Mouse (Mus musculus): ENCODE results near the gene Gm49388. TPM values are rescaled to one million over a fixed set of nuclear protein-coding genes. Genes with fewer than 3 reads are reported as not detected.

Gene Gm49388
- polyA plus RNA-seq, 1 experiment from 2014 or later, result not detected

DNA sequence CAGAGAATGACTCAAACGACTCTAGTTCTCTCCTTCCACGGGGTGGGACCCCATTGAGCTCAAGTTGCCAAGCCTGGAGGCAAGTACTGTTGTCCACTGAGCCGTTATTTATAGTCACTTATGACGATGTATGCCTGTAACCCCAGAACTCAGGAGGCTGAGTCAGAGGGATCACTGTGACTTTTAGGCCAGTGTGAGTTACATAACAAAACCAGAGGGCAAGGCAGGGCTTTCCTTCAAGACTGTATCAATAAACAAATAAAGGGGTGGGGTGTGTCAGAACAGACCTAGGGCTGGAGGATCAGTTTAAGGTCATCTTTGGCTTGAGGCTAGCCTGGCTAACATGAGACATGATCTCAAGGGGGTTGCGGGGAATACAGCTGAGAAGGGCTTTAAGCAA lies 65.5 kb downstream of the Gm49388 start:
- Histone ChIP-seq H3K9me3 (ENCODE audit: control insufficient read depth, low read length) (no peaks in the 10 kb centered on the region), H3K4me3 (ENCODE audit: low read depth, low read length) (no peak overlapping the region), H3K27ac (ENCODE audit: low read depth, low read length) (no peak overlapping the region), H3K4me2 (ENCODE audit: low read depth, low read length, severe bottlenecking) (no peak overlapping the region), H3K9ac (ENCODE audit: low read length) (no peak overlapping the region), H3K4me1 (replicated peaks; ENCODE audit: control insufficient read depth, insufficient read depth, low read length) (no peaks in the 10 kb centered on the region), H3K36me3 (ENCODE audit: control insufficient read depth, insufficient read depth, low read length) (no peaks in the 10 kb centered on the region), H3K27me3 (ENCODE audit: control insufficient read depth, insufficient read depth, low read length) (no peaks in the 10 kb centered on the region)
- no peak for DNase-seq (ENCODE audit: low spot score)
- no peak for ATAC-seq (replicated peaks; ENCODE audit: low FRiP score)
- 79% methylated on average over 5 of the region's 5 CpGs for WGBS

Other genes with a start within 250 kb of the Gm49388 start
- gene Tmem265, start 224.2 kb upstream of the Gm49388 start, polyA plus RNA-seq (2014; fragmentation: Nextera tagmentation; extraction: Ambion mirVana), result 10.2 and 13.0 TPM in 2 replicates
- gene Phkg2, start 212.3 kb upstream of the Gm49388 start, polyA plus RNA-seq (2014; fragmentation: Nextera tagmentation; extraction: Ambion mirVana), result 57.9 and 60.5 TPM in 2 replicates
- 13.5 and 17.7 TPM in 2 replicates for gene Ccdc189, start 197.0 kb upstream of the Gm49388 start, polyA plus RNA-seq (2014; fragmentation: Nextera tagmentation; extraction: Ambion mirVana)
- gene Rnf40, start 196.8 kb upstream of the Gm49388 start, polyA plus RNA-seq (2014; fragmentation: Nextera tagmentation; extraction: Ambion mirVana), result 59.1 and 66.3 TPM in 2 replicates
- 33.4 and 36.6 TPM in 2 replicates for gene Zfp629, start 169.8 kb upstream of the Gm49388 start, polyA plus RNA-seq (2014; fragmentation: Nextera tagmentation; extraction: Ambion mirVana)
- gene Bcl7c, start 76.7 kb upstream of the Gm49388 start, polyA plus RNA-seq (2014; fragmentation: Nextera tagmentation; extraction: Ambion mirVana), result 59.5 and 65.8 TPM in 2 replicates
- gene Ctf1, start 72.9 kb upstream of the Gm49388 start, polyA plus RNA-seq (2014; fragmentation: Nextera tagmentation; extraction: Ambion mirVana), result 7.2 and 9.5 TPM in 2 replicates
- 0.63 TPM in 1 of 2 replicates, not detected in the other for gene Ctf2, start 53.4 kb upstream of the Gm49388 start, polyA plus RNA-seq (2014; fragmentation: Nextera tagmentation; extraction: Ambion mirVana)
- 7.9 and 9.7 TPM in 2 replicates for gene Fbxl19, start 41.1 kb upstream of the Gm49388 start, polyA plus RNA-seq (2014; fragmentation: Nextera tagmentation; extraction: Ambion mirVana)
- gene Orai3, start 15.8 kb upstream of the Gm49388 start, polyA plus RNA-seq (2014; fragmentation: Nextera tagmentation; extraction: Ambion mirVana), result 6.6 and 7.1 TPM in 2 replicates
- gene Setd1a, start 8.9 kb upstream of the Gm49388 start, polyA plus RNA-seq (2014; fragmentation: Nextera tagmentation; extraction: Ambion mirVana), result 28.8 and 30.7 TPM in 2 replicates
- 6.5 and 7.9 TPM in 2 replicates for gene Hsd3b7, start 15.0 kb downstream of the Gm49388 start, polyA plus RNA-seq (2014; fragmentation: Nextera tagmentation; extraction: Ambion mirVana)
- gene Stx4a, start 38.7 kb downstream of the Gm49388 start, polyA plus RNA-seq (2014; fragmentation: Nextera tagmentation; extraction: Ambion mirVana), result 10.1 and 13.2 TPM in 2 replicates
- gene Stx1b, start 38.9 kb downstream of the Gm49388 start, polyA plus RNA-seq (2014; fragmentation: Nextera tagmentation; extraction: Ambion mirVana), result 11.1 and 13.0 TPM in 2 replicates
- 26.2 and 26.8 TPM in 2 replicates for gene Zfp646, start 90.6 kb downstream of the Gm49388 start, polyA plus RNA-seq (2014; fragmentation: Nextera tagmentation; extraction: Ambion mirVana)
- 32.6 and 32.9 TPM in 2 replicates for gene Zfp668, start 91.2 kb downstream of the Gm49388 start, polyA plus RNA-seq (2014; fragmentation: Nextera tagmentation; extraction: Ambion mirVana)
- gene Prss53, start 105.4 kb downstream of the Gm49388 start, polyA plus RNA-seq (2014; fragmentation: Nextera tagmentation; extraction: Ambion mirVana), result 0.56 and 0.91 TPM in 2 replicates
- gene Gm21974, start 109.8 kb downstream of the Gm49388 start, polyA plus RNA-seq (2014; fragmentation: Nextera tagmentation; extraction: Ambion mirVana), result not detected in 2 replicates
- 47.8 and 48.9 TPM in 2 replicates for gene Vkorc1, start 110.0 kb downstream of the Gm49388 start, polyA plus RNA-seq (2014; fragmentation: Nextera tagmentation; extraction: Ambion mirVana)
- gene Bckdk, start 118.5 kb downstream of the Gm49388 start, polyA plus RNA-seq (2014; fragmentation: Nextera tagmentation; extraction: Ambion mirVana), result 102 and 139 TPM in 2 replicates
- gene Kat8, start 126.9 kb downstream of the Gm49388 start, polyA plus RNA-seq (2014; fragmentation: Nextera tagmentation; extraction: Ambion mirVana), result 55.9 and 58.3 TPM in 2 replicates
- gene Prss8, start 144.5 kb downstream of the Gm49388 start, polyA plus RNA-seq (2014; fragmentation: Nextera tagmentation; extraction: Ambion mirVana), result 1.8 and 3.1 TPM in 2 replicates
- 10.4 and 10.7 TPM in 2 replicates for gene Prss36, start 161.1 kb downstream of the Gm49388 start, polyA plus RNA-seq (2014; fragmentation: Nextera tagmentation; extraction: Ambion mirVana)
- 44.7 and 62.6 TPM in 2 replicates for gene Fus, start 181.8 kb downstream of the Gm49388 start, polyA plus RNA-seq (2014; fragmentation: Nextera tagmentation; extraction: Ambion mirVana)
- 4.2 and 7.0 TPM in 2 replicates for gene Pycard, start 208.3 kb downstream of the Gm49388 start, polyA plus RNA-seq (2014; fragmentation: Nextera tagmentation; extraction: Ambion mirVana)
- gene Trim72, start 218.3 kb downstream of the Gm49388 start, polyA plus RNA-seq (2014; fragmentation: Nextera tagmentation; extraction: Ambion mirVana), result not detected in 2 replicates